Mouse (Mus musculus): ENCODE results near the gene Ddx23.

DNA sequence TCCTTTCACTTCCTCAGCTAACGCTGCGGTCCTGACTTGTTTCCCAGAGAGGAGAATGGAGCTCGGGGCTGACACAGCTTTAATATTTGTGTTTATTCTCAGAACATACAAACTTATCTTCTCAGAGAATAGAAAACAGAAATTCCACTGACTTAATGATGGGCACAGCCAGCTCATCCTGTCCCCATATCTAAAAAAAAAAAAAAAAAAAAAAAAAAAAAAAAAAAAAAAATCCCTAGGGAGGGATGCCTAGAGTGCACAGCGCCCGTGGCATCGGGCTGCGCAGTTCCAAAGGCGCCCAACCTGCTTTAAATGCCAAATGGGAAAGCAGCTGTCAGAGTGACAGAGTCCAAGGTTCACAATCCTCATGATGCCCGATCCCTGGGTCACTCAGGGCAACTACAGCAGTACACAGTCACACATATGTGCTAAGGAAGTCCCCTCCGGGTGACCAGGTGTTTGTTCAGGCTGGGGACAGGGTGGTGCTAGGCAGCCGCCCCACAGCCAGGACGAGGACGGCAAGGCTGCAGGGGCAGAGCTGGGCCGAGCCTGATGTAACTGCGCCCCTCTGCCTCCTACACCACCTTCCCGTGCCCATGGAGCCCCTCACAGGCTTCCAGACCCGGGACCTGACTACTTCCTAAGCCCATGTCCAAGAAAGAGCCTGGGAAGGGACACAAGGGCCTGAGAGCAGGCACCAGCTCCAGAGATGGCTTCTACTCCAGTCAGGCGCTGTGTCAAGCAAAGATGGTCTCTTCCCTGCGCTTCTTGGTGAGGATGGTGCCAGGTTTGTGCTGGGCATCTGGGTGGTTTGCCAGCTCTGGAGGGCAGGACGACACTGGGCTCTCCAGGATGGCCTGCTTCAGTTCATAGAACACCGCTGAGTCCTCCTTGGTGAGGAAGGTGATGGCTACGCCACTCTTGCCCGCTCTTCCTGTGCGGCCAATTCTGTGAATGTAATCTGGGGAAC lies 17.4 kb downstream of the Ddx23 start:
- TF ChIP-seq CTCF (IDR thresholded peaks at IDR 0.05; ENCODE audit: control insufficient read depth, insufficient read depth, insufficient read length), result no peak
- TF ChIP-seq MAX (IDR thresholded peaks at IDR 0.05), result no peak
- no peak for TF ChIP-seq CEBPB (IDR thresholded peaks at IDR 0.05; ENCODE audit: low read depth)
- TF ChIP-seq FOSL1 (IDR thresholded peaks at IDR 0.05; ENCODE audit: insufficient read depth, low read length, poor library complexity, severe bottlenecking), result no peak
